Mouse (Mus musculus) heart, postnatal 14 days (tissue): ENCODE measurements around the gene 1110017D15Rik. TPM values are rescaled to one million over a fixed set of nuclear protein-coding genes. Genes with fewer than 3 reads are reported as not detected.

Source experiments
- DNase-seq, 2 experiments: peaks; one replicate each; pipeline ENCODE4 v3.0.0; 2021 to 2022
- intact Hi-C: fragments of 180-260 bp; cut with DNase I; formaldehyde crosslinking; loops from one replicate; pipeline ENCODE4 v1.15.1; 2025
- total RNA-seq, 2 experiments: library from RNA; stranded (reverse); gene quantifications; 2 replicates each; pipeline ENCODE4 v1.2.3; 2021

The 1110017D15Rik gene
- total RNA-seq, 2 experiments from 2014 or later = 0.69 TPM; not detected in 1

GRCm38 (mm10) chr4:41519195-41519594 is 2.1 kb upstream of the 1110017D15Rik start:
- DNase-seq = no peak
- intact Hi-C loops = no loop called here

GRCm38 (mm10) chr4:41518349-41518748 is 1.2 kb upstream of the 1110017D15Rik start:
- intact Hi-C loops = no loop called here
- no peak for DNase-seq

GRCm38 (mm10) chr4:41513714-41514113 is 3.4 kb downstream of the 1110017D15Rik start:
- intact Hi-C loops = no loop called here

GRCm38 (mm10) chr4:41513309-41513708 is 3.8 kb downstream of the 1110017D15Rik start:
- DNase-seq = no peak
- intact Hi-C loops = no loop called here

More at GRCm38 (mm10) chr4:41513714-41514113, 3.4 kb downstream of the 1110017D15Rik start:
- DNase-seq = no peak

- intact Hi-C loops = loop anchor here (2.0 kb wide), 1 partner anchor 39 kb away; no protein-coding TSS in a partner anchor
- DNase-seq = no peak
Measured at GRCm38 (mm10) chr4:41507998-41508397, 9.1 kb downstream of the 1110017D15Rik start.

- intact Hi-C loops = loop anchor here (2.0 kb wide), 1 partner anchor 39 kb away; no protein-coding TSS in a partner anchor
- DNase-seq = no peak
Measured at GRCm38 (mm10) chr4:41507326-41507924, 9.7 kb downstream of the 1110017D15Rik start.

- intact Hi-C loops = loop anchor here (2.0 kb wide), 1 partner anchor 38 kb away; no protein-coding TSS in a partner anchor
- peak; percentile 84 to 91 for DNase-seq
Measured at GRCm38 (mm10) chr4:41506906-41507305, 10.2 kb downstream of the 1110017D15Rik start.

GRCm38 (mm10) chr4:41506156-41506555 is 11.0 kb downstream of the 1110017D15Rik start:
- intact Hi-C loops = loop anchor here (2.0 kb wide), 1 partner anchor 37 kb away; no protein-coding TSS in a partner anchor
- peak; percentile 54 to 66 for DNase-seq

GRCm38 (mm10) chr4:41505131-41505551 is 12.0 kb downstream of the 1110017D15Rik start:
- no peak for DNase-seq

GRCm38 (mm10) chr4:41504325-41504724 is 12.8 kb downstream of the 1110017D15Rik start:
- intact Hi-C loops = no loop called here

More at GRCm38 (mm10) chr4:41505131-41505551, 12.0 kb downstream of the 1110017D15Rik start:
- intact Hi-C loops = no loop called here

GRCm38 (mm10) chr4:41502986-41503412 is 14.1 kb downstream of the 1110017D15Rik start, which contains the start of gene AI464131:
TSS of gene AI464131 (minus strand) at chr4:41503076.
- intact Hi-C loops = no loop called here
- DNase-seq = peak; percentile 97 to 98

More at GRCm38 (mm10) chr4:41504325-41504724, 12.8 kb downstream of the 1110017D15Rik start:
- no peak for DNase-seq

- DNase-seq = no peak
- intact Hi-C loops = no loop called here
Measured at GRCm38 (mm10) chr4:41502171-41502940, 14.8 kb downstream of the 1110017D15Rik start.

GRCm38 (mm10) chr4:41500787-41501186 is 16.3 kb downstream of the 1110017D15Rik start:
- intact Hi-C loops = no loop called here
- DNase-seq = no peak

GRCm38 (mm10) chr4:41499619-41500018 is 17.5 kb downstream of the 1110017D15Rik start:
- no peak for DNase-seq
- intact Hi-C loops = no loop called here

GRCm38 (mm10) chr4:41498921-41499391 is 18.2 kb downstream of the 1110017D15Rik start:
- intact Hi-C loops = no loop called here

GRCm38 (mm10) chr4:41497995-41498845 is 18.9 kb downstream of the 1110017D15Rik start:
- no peak for DNase-seq
- intact Hi-C loops = no loop called here

More at GRCm38 (mm10) chr4:41498921-41499391, 18.2 kb downstream of the 1110017D15Rik start:
- DNase-seq = no peak

GRCm38 (mm10) chr4:41497579-41497978 is 19.6 kb downstream of the 1110017D15Rik start:
- no peak for DNase-seq
- intact Hi-C loops = no loop called here

GRCm38 (mm10) chr4:41497046-41497445 is 20.1 kb downstream of the 1110017D15Rik start:
- DNase-seq = no peak
- intact Hi-C loops = no loop called here

- DNase-seq = no peak
- intact Hi-C loops = no loop called here
Measured at GRCm38 (mm10) chr4:41495850-41496249, 21.3 kb downstream of the 1110017D15Rik start.

GRCm38 (mm10) chr4:41495076-41495475 is 22.1 kb downstream of the 1110017D15Rik start:
- intact Hi-C loops = no loop called here
- DNase-seq = no peak
